Mouse (Mus musculus) adrenal gland, adult (tissue): Measurements from ENCODE around the gene 6430548M08Rik.

ENCODE experiments used
- DNase-seq, 2 experiments: peaks; one replicate each; pipeline ENCODE4 v3.0.0; 2022 to 2023; ENCODE audit warnings: low spot score in 1 of 2; ENCODE audit not compliant: inconsistent age in 2 of 2

Gene 6430548M08Rik

DNA sequence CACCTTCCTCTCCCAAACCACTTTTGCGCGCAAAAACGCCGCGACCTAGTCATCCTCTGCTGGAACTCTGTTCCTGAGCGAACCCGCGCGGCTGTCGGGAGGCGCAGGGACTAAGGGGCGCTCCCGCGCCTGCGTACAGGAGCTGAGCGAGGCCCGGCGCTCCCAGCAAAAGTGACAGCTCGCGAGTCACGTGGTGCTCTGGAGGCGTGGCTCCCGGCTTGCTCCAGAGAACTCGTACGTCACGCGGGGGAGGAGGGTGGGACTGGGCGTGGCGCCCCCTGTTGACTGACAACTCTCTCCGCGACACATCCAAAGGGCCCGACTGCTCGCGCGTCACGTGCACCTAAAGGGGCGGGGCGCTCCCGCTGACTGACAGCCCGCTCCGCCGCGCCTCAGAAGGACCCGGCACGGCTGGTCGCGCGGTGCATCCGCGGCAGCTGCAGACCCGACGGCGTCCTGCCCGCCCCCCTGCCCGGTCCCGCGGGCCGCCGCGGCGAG, at the start of gene 6430548M08Rik:
6430548M08Rik (plus strand) TSS at position 395 of the 498 bp plus-strand sequence.
- peak; percentile 100 for DNase-seq

DNA sequence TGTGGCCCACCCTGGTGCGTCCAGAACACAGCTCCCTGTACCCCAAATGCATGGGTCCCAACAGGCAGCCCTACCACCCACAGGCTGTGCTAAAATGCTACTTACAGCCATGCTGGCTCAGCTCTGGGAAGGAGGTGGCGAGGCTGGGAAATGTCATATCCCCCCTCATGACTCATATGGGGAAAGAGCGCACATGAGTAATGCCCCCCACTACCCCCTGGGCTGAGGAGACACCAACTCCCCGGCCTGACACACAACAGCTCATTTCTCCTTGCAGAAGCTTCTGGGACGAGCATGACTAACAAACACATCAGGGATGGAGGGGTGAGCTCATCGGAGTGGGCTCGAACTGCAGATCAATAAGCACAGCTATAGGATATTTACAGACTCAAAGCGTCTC, 48.3 kb upstream of the 6430548M08Rik start:
- no peak for DNase-seq

DNA sequence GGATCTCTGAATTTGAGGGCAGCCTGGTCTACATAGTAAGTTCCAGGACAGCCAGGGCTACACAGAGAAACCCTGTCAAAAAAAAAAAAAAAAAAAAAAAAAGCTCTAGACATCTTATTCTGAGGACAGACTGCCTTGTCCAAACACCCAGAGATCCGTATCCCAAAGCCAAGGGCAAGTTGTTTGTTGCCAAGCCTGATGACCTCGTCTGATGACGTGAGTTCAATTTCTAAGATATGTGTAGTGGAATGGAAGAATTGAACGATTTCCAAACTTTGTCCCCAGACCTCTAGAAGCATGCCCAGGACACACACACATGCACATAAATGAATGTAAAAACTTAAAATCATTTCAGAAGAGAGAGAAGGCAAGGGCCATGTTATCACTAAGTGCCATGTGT, 47.7 kb upstream of the 6430548M08Rik start:
- peak; percentile 52 to 85 for DNase-seq

DNA sequence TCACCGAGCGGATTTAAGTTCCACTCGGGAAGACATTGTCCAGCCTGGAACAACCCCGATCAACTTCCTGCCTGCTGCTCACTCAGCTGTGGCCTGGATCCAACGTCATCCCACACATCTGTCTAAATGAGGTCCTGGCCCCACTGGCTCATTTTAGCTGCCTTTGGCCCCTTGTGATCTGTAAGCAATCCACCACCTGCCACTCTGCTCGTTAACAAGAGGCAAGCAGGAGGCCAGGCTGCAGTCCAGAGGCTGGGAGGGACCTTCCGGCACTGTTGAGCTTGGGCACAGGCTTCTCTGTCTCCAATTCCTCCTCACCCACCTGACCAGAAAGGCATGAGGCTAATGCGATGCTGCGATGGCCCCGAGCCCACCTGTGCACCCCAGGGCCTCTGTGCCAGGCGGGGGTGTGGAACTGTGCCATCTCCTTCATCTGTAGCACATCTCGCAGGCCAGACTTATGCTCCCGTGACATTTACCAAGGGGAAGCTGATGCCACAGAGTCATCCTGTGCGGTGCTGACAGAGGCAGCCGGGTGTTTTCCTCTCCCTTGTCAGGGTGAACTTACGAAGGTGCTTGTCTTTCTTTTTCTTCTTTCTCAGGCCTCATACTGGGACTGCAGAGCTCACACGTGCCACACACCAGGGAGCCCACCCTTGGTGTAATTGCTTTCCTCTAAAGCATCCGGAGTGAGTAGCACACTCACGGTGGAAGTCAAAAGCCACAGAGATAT, 45.9 kb upstream of the 6430548M08Rik start:
- DNase-seq: peak; percentile 50 to 65

DNA sequence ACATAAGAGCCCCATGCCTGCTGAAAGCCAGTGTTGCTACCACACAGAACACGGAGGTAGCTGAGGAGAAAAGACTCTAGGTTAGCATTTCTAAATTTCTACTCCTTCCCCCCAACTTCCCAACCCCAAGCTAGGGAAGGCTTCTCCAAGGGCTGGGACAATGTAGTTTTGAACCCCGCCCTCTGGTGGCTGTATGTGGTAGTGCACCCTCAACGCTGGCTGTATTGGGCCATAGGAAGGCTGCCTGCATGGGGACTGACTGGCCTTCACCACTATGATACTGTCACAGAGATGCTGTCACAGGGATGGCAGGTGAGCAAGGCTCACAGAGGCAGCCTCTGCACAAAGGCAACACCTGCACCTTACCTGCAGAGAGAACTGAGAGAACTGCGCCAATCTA, 42.3 kb upstream of the 6430548M08Rik start:
- DNase-seq: peak; percentile 82 to 95

DNA sequence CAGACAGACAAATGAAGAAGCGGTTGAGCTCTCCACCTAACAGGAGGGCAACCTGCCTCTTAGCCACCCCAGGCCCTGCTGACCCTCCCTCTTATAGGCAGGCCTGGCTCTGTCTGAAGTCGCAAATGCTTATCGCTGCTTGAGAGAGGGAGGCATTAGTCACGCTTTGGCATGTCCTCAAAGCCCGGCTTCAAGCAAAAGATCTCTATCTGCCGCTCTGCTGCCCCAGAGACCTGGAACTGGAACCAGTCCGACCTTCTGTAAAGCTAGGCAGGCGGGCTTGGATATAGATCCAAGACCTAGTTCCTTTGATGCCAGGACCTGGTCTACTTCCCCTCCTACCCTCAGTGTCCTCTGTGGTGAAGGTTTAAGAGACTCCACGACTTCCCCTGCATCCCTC, 41.7 kb upstream of the 6430548M08Rik start:
- DNase-seq: peak; percentile 84 to 92

DNA sequence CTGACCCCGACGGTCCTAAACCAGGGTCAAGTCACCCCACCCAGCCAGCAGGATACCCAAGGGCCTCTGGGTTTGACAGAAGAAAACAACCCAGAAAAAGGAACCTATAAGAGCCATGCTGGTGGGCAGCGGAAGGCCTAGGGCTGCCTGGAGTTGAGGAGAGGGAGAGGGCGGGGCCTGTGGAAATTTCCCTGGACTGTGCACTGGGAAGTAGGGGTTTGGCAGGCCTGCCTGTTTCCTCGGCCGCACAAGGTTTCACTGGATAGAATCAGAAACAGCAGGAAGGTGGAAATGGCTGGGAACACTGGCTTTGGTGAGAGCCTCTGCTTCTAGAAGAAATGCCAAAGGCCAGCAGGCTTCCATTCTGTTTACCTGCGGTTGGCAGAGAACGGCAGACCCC, 41.1 kb upstream of the 6430548M08Rik start:
- DNase-seq: peak in 1 of 2 experiments; percentile 65

DNA sequence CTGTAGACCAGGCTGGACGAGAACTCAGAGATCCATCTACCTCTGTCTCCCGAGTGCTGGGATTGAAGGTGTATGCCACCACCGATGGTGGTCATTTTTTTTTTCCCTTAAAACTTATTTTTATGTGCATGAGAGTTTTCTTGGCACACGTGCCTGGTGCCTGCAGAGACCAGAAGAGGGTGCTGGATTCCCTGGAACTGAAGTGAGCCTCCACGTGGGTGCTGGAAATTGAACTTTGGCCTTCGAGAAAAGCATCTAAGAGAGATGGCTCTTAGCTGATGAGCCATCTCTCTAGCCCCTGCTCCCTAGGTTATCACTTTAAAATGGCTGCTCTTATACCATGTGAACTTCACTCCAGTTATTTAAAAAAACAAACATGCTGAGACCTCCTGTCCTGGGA, 39.4 kb upstream of the 6430548M08Rik start:
- no peak for DNase-seq

DNA sequence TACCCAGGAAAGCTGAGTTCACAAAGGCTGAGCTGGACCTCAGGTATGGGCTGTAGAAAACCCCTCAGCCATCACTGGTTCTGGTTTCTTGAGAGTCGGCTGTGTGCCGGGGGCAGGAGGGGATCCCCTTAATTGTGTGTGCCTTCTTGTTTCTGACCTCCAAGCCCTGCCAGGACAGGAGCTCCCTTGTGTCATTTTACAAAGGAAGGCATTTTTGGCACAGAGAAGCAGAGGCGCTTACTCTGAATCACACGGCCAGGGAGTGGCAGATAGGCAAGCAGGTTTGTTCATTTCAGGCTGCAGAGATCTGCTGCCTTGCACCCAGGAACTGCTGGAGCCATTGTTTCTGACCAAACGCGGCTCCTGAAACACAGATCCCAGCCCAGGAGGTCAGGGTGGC, 38.6 kb upstream of the 6430548M08Rik start:
- DNase-seq: peak in 1 of 2 experiments; percentile 56

DNA sequence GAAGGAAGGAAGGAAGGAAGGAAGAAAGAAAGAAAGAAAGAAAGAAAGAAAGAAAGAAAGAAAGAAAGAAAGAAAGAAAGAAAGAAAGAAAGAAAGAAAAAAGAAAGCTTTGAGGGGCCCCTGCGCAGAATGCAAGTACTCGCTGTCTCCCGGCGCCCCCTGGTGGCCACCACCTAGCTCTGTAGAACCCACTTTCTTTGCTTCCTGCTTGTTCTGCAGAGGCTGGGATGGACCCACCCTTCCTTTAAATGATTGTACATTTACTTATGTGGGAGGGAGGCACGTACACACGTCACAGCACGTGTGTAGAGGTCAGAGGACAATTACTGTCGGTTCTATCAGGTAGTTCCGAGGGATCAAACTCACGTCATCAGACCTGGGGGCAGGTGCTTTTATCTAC, 35.9 kb upstream of the 6430548M08Rik start:
- peak; percentile 74 to 90 for DNase-seq

DNA sequence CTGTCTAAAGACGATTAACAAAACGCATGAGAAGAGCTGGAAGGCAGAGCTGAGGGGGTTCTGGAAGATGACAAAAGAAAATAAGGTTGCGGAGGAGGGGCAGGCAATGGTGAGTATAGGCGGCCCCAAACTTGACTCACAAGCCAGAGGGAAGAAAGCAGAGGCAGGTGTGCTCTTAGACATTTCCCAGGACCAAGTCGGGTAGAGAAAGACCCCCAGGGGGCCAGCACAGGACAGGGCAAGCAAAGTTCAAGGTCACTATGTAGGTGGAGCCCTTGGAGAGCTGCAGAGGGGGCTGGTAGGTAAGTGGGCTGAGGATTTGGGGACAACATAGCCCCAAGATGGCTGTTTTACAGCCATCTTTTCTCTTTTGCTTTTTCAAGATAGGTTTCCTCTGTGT, 34.6 kb upstream of the 6430548M08Rik start:
- DNase-seq: no peak

DNA sequence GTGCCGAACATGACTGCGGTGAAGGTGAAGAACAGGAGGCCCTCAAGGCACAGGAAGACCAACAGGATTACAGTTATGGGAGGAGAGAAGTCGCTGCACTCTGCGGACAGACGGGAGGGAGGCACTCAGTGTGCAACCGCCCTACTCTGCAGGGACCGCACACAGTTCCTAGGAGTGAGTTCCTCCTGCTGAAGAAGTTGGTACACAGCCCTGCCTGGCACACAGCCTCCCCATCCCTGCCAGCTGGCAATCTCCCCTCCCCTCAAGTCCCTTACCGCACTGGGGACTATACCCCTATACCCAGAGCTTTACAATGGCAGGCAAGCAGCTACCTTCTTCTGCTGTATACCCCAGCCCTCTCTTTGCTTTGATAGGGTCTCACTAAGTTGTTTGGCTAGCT, 30.7 kb upstream of the 6430548M08Rik start:
- DNase-seq: peak in 1 of 2 experiments; percentile 61

DNA sequence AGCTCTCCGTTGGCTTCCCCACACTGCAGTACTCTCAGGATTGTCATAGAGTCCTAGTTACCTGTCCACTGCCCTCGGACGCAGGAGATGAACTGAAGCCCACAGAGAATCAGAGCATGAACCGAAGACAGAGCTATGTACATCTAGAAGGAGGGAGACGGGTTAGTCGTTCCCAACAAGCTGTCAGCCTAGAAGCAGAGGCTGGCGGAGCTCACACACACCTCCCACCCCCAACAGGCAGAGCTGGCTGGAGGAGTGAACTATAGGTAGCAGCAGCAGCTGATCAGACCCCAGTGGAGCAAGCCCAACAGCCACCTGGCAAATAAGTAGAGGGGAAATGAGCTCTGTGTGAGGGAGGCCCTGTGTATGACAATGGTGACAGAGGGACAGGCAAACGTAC, 29.2 kb upstream of the 6430548M08Rik start:
- no peak for DNase-seq

DNA sequence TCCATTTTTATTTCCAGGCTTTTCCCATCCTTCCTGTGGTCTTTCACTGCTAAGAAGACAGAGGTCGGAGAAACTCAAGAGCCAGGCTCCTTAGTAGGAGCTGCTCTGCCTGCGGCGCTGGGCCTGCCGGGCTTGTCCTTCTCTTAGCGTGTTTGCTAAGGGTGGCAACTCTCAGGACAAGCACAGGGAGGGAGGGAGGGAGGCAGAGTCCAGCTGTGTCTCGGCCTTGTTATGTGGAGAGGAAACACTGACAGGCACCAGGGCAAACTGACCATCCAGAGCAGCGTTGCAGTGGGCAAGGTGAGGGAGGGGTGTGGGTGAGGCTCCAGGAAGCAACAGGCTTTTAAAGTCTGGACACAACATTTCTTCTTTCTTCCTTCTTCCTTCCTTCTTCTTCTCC, 24.4 kb upstream of the 6430548M08Rik start:
- no peak for DNase-seq

DNA sequence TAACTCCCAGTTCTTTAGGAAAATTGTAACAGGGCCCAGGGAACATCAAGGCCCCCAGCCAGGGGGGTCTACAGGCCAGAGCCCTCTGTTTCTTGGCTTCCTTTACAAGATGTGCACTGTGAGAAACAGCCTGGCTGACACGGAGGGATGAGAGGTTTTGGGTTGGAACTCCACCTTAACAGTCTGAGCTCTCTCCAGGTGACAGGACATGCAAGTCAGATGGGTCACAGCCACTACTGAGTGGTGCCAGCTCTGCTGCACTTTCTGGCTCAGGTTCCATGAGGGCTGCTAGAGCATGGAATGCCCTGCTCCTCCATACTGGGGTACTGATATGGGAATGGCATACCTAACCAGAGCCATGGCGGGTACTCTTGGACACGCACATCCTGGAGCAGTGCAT, 22.9 kb upstream of the 6430548M08Rik start:
- no peak for DNase-seq

DNA sequence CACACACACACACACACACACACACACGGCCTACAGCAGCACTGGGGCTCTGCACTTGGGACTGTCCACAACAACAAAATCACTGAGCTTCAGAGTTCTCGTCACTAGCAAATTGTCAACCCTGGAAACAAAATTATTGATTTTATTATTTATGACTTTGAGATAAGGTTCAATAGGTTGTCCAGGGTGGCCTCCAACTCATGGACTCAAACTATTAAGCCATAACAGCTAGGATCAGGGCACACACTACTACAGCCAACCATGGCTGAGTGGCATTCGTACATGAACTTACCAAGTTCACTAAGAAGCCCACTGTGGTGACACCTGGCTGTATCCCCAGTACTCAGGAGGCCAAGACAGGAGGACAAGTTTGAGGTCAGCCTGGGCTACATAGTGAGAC, 20.8 kb upstream of the 6430548M08Rik start:
- no peak for DNase-seq

DNA sequence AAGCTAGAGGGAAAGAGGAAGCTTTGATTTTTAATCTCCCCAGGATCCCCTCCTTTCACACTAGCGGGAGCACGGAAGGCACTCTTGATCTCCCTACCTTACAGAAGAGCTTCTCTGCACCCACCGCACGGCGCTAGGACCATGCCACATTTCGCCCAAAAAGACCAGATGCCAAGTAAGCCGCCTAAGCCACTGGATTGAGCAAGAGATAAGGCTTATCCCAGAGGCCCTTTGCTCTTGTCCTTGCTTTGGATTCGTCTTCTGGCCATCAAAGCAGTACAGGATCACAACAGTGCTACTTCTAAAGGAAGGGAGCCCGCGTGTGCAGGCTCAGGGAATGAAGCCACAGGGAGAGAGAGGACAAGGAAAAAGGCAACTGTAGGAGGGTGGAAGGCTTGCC, 19.2 kb upstream of the 6430548M08Rik start:
- DNase-seq: peak in 1 of 2 experiments; percentile 61

DNA sequence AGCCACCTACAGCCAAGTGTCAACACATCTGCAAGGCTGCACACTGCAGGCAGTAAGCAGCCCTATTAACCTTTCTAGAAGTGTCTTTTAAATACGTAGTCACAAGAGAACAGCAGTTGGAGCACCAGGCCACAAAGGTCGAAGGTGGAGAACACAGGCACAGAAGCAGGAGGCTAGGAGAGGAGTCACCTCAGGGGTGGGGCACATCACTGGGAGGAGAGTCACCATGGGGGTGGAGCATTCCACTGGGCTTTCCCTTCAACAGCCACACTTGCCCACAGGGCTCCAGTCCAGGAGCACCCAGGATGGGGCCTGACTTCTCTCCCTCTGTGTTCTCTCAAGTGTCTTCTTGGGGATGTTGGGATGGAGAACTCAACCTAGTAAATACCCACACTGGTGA, 17.5 kb upstream of the 6430548M08Rik start:
- DNase-seq: peak in 1 of 2 experiments; percentile 69

DNA sequence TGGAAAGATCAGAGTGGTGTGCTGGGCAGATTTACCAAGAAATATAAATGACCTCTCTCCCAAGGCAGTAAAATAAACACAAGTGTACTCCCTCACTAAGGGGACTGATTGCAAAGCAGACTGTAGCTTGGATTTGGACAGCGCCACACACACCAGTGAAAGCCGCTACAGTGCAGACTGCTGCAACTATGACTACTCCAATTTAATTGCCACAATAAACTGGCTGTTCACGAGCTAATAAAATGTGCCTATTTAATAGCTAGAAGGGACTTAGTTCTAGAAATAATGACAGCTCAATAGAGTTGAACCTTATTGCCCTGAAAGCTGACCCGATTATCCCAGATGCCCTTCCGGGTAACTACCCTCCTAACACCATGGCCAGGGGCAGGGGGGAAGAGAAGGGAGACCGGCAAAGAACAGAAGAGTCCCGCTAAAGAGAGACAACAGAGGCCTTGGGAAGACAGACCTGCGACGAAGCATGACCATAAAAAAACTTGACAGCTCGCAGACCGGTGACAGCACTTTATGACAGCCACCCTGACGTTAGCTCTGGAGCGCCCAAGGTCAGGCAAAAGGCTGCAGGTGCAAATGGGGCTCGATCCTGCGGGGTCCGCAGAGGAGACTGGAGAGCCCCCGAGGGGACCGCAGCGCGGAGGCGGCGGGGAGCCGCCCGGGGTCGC, 13.4 kb upstream of the 6430548M08Rik start:
- no peak for DNase-seq

DNA sequence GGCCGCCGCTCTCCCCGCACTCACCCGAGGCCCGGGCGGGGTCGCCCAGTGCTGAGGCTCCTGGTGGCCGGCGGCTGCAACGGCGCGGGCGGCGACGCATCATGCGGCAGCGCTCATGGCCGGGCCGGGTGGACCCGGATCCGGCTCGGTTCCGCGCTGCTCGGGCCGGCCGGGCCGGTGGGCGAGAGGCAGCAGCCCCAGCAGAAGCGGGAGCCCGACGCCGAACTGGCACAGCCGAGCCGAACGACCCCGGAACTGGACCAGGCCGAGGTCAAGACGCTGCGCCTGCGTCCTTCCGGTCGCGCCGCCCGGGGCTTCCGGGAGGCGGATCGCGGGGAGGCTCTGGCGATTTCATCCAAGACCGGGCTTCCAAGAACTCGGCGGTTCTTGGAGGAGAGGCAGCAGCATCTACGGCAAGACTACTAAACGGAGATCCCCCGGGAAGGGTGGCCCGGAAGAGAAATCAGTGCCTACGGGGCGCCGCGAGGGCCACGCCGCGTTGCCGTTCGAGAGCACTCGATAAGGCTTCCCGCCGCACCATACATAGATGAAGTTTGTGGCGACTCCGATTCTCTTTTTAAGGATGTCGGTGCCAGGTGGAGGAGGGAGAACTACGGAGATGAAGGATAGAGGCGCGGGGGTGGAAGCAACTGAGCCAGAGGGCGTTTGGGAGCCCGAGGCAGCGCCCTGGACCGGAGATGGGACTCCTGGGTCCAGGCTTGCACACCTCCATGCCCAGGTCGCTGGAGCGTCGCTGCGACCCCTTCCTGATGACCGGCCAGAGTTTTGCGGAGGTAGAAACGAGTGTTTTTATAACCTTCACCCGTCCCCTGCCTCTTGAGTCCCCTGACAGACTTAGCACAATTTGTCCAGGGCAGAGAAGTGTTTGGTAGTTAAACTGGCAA, 12.6 kb upstream of the 6430548M08Rik start, which contains the start of gene Zdhhc7:
Zdhhc7 (minus strand) TSS at position 415 of the 905 bp plus-strand sequence.
- DNase-seq: peak; percentile 89 to 96

DNA sequence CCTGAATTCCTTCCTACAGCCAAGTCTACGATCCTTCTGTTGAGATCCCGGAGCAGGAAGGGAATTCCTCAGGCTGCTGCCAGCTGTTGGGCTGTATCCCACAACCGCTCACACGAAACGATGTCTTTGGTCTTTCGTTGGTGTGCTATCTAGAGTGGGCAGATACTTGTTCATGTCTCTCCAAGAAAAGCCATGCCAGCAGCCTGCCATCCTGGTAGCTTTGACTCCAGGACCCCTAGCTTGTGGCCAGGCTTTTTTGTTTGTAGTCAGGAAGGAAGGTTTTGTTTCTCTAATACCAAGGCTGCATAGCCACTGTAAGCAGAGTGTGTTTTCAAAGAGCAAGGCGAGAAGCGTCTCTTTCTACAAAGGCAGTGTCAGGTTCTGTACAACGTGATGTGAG, 10.0 kb upstream of the 6430548M08Rik start:
- DNase-seq: peak in 1 of 2 experiments; percentile 57
